Mouse (Mus musculus): Measurements from ENCODE around the gene Dnajc10. TPM values are rescaled to one million over a fixed set of nuclear protein-coding genes. Genes with fewer than 3 reads are reported as not detected.

Gene Dnajc10
- polyA plus RNA-seq, 1 experiment, result 69.5 TPM

DNA sequence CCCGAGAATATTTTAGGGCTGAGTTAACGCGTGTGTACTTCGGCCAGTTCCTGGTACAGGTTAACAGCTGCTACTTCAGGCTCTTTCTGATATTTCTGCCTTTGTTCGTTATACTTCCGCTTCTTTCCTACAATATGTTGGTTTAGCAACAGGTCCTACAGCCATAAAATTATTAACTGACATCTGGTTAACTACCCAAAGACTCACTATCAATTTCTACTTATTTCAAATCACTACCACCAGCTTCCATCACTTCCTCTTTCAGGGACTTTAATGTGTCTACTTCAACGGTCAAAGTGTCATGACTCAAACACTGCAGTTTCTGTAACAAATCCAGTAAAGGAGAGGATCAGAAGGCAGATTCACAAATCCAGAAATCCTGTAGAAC is 418 bp upstream of the Dnajc10 start:
- H3K27me3 ChIP-seq (ENCODE audit: control insufficient read depth, insufficient read depth, low read length, poor library complexity, severe bottlenecking), result no peaks in the 10 kb centered on the region
- TF ChIP-seq POLR2A (IDR thresholded peaks at IDR 0.05; ENCODE audit: insufficient read depth, low read length) (no peak), EP300 (IDR thresholded peaks at IDR 0.05; ENCODE audit: insufficient read depth, low read depth, low read length) (no peak)
- H3K9ac ChIP-seq (ENCODE audit: low read depth, poor library complexity, severe bottlenecking), result peak overlapping the region; percentile 79; the same call in 1 of the 2 replicates
- no peak overlapping the region for H3K27ac ChIP-seq (ENCODE audit: insufficient read depth, low read length)
- no peak overlapping the region for H3K4me3 ChIP-seq (ENCODE audit: low read depth, low read length)
- no peaks in the 10 kb centered on the region for H3K9me3 ChIP-seq (replicated peaks; ENCODE audit: control insufficient read depth, insufficient read depth, low read length, poor library complexity, severe bottlenecking)
- H3K36me3 ChIP-seq (ENCODE audit: control insufficient read depth, insufficient read depth, low read length, poor library complexity, severe bottlenecking), result peaks cover 7% of the 10 kb centered on the region
- no peaks in the 10 kb centered on the region for H3K4me1 ChIP-seq (ENCODE audit: control insufficient read depth, insufficient read depth, low read length)

DNA sequence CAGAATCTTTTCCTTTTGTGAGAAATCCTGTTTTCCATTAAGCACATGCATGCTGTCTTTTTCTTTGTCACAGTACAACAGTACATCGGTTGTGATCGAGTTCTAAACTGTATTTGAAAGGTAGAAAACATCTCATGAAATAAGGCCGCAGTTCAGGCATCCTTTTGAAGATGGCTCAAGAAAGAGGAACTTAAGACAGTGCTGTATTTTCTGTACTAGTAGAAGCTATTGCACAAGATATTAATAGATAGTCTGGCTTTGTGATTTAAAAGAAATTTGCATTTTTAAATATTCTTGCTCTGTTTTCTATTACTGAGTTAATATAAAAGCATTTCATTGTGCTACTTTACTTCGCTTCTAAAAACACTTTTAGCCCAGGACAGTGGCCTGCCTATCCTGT is 7.6 kb downstream of the Dnajc10 start:
- H3K27me3 ChIP-seq (ENCODE audit: control insufficient read depth, insufficient read depth, low read length, poor library complexity, severe bottlenecking), result no peaks in the 10 kb centered on the region
- no peak overlapping the region for H3K9ac ChIP-seq (ENCODE audit: low read depth, poor library complexity, severe bottlenecking)
- H3K4me3 ChIP-seq (ENCODE audit: low read depth, low read length), result no peak overlapping the region
- no peak overlapping the region for H3K27ac ChIP-seq (ENCODE audit: insufficient read depth, low read length)
- no peaks in the 10 kb centered on the region for H3K4me1 ChIP-seq (ENCODE audit: control insufficient read depth, insufficient read depth, low read length)
- peaks cover 6% of the 10 kb centered on the region for H3K36me3 ChIP-seq (ENCODE audit: control insufficient read depth, insufficient read depth, low read length, poor library complexity, severe bottlenecking)
- no peaks in the 10 kb centered on the region for H3K9me3 ChIP-seq (replicated peaks; ENCODE audit: control insufficient read depth, insufficient read depth, low read length, poor library complexity, severe bottlenecking)
- TF ChIP-seq POLR2A (IDR thresholded peaks at IDR 0.05; ENCODE audit: insufficient read depth, low read length) (no peak), CTCF (IDR thresholded peaks at IDR 0.05; ENCODE audit: low read depth, low read length) (no peak), EP300 (IDR thresholded peaks at IDR 0.05; ENCODE audit: insufficient read depth, low read depth, low read length) (no peak)

DNA sequence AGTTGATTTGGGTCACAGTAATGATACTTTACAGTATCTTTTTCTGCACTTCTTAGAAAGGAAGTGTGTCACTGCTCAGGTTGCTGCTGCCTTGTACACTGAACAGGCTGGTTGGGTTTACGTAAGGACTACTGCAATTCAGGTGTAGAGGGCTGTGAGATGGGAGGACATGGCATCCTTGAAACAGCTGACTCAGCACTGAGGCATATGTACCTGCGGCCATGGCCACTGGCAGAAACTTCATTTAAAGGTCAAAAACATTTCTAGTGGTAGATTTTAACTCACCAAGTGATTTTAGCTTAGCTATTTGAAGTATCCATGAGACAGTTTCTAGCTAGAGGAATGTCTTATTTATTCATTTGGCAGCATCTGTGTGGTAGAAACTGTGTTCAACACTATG is 10.5 kb downstream of the Dnajc10 start:
- Histone ChIP-seq H3K36me3 (ENCODE audit: control insufficient read depth, insufficient read depth, low read length, poor library complexity, severe bottlenecking) (peaks cover 5% of the 10 kb centered on the region), H3K27ac (ENCODE audit: insufficient read depth, low read length) (no peak overlapping the region), H3K27me3 (ENCODE audit: control insufficient read depth, insufficient read depth, low read length, poor library complexity, severe bottlenecking) (no peaks in the 10 kb centered on the region), H3K4me3 (ENCODE audit: low read depth, low read length) (no peak overlapping the region), H3K9ac (ENCODE audit: low read depth, poor library complexity, severe bottlenecking) (no peak overlapping the region), H3K4me1 (ENCODE audit: control insufficient read depth, insufficient read depth, low read length) (no peaks in the 10 kb centered on the region), H3K9me3 (replicated peaks; ENCODE audit: control insufficient read depth, insufficient read depth, low read length, poor library complexity, severe bottlenecking) (no peaks in the 10 kb centered on the region)
- TF ChIP-seq POLR2A (IDR thresholded peaks at IDR 0.05; ENCODE audit: insufficient read depth, low read length), result no peak
- TF ChIP-seq CTCF (IDR thresholded peaks at IDR 0.05; ENCODE audit: low read depth, low read length), result no peak
- TF ChIP-seq EP300 (IDR thresholded peaks at IDR 0.05; ENCODE audit: insufficient read depth, low read depth, low read length), result no peak

DNA sequence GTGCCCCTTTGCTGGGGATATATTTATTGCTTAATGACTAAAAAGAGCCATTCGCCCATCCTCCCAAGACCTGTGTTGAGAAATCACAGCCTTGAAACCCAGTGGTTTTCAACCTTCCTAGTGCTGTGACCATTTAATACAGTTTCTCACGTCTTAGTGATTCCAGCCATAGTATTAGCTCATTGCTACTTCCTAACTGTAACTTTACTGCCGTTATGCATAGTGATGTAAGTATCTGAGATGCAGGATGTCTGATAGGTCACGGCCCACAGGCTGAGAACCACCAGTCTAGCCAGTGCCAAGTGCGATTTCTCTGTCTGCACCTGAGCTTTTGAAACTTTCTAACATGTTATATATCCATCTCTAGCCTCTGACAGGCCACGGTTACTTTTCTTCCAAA is 12.0 kb downstream of the Dnajc10 start:
- no peaks in the 10 kb centered on the region for H3K27me3 ChIP-seq (ENCODE audit: control insufficient read depth, insufficient read depth, low read length, poor library complexity, severe bottlenecking)
- no peaks in the 10 kb centered on the region for H3K9me3 ChIP-seq (replicated peaks; ENCODE audit: control insufficient read depth, insufficient read depth, low read length, poor library complexity, severe bottlenecking)
- no peak overlapping the region for H3K9ac ChIP-seq (ENCODE audit: low read depth, poor library complexity, severe bottlenecking)
- no peaks in the 10 kb centered on the region for H3K4me1 ChIP-seq (ENCODE audit: control insufficient read depth, insufficient read depth, low read length)
- H3K36me3 ChIP-seq (ENCODE audit: control insufficient read depth, insufficient read depth, low read length, poor library complexity, severe bottlenecking), result peaks cover 7% of the 10 kb centered on the region
- no peak overlapping the region for H3K27ac ChIP-seq (ENCODE audit: insufficient read depth, low read length)
- TF ChIP-seq EP300 (IDR thresholded peaks at IDR 0.05; ENCODE audit: insufficient read depth, low read depth, low read length), result no peak
- H3K4me3 ChIP-seq (ENCODE audit: low read depth, low read length), result no peak overlapping the region

DNA sequence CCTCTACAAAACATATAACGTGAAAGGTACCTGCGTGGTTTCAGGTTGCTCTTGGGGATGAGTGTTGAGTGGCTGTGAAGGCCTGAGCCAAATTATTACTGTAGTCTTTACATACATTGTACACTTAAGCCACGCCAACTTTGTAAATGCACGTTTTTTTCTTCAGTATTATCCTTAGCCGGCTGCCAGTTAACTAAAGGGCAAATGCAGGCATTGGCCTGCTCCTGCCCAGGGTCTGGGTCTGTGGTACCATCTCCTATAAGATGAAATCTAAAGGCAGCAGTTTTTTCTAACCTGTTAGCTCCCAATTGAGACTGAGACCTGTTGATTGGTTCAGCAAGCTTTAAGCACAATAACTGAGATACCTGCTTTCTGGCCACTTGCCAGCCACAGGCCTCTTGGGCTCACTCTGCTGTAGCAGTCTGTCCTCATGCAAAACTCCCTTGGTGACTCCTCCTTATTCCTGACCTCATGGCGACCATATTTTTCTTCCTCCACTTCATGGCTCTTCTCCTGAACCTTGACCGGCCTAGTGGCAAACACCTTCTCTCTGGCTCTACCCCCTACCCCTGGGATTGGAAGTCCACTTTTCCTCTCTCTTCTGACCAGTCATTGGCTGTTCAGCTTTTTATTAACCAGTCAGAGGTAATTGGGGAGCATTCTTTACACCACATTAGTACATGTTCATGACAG is 13.8 kb downstream of the Dnajc10 start:
- no peak overlapping the region for H3K9ac ChIP-seq (ENCODE audit: low read depth, poor library complexity, severe bottlenecking)
- no peaks in the 10 kb centered on the region for H3K27me3 ChIP-seq (ENCODE audit: control insufficient read depth, insufficient read depth, low read length, poor library complexity, severe bottlenecking)
- no peak overlapping the region for H3K4me3 ChIP-seq (ENCODE audit: low read depth, low read length)
- no peak for TF ChIP-seq EP300 (IDR thresholded peaks at IDR 0.05; ENCODE audit: insufficient read depth, low read depth, low read length)
- no peak overlapping the region for H3K27ac ChIP-seq (ENCODE audit: insufficient read depth, low read length)
- H3K9me3 ChIP-seq (replicated peaks; ENCODE audit: control insufficient read depth, insufficient read depth, low read length, poor library complexity, severe bottlenecking), result no peaks in the 10 kb centered on the region
- H3K4me1 ChIP-seq (ENCODE audit: control insufficient read depth, insufficient read depth, low read length), result no peaks in the 10 kb centered on the region
- peaks cover 9% of the 10 kb centered on the region for H3K36me3 ChIP-seq (ENCODE audit: control insufficient read depth, insufficient read depth, low read length, poor library complexity, severe bottlenecking)

DNA sequence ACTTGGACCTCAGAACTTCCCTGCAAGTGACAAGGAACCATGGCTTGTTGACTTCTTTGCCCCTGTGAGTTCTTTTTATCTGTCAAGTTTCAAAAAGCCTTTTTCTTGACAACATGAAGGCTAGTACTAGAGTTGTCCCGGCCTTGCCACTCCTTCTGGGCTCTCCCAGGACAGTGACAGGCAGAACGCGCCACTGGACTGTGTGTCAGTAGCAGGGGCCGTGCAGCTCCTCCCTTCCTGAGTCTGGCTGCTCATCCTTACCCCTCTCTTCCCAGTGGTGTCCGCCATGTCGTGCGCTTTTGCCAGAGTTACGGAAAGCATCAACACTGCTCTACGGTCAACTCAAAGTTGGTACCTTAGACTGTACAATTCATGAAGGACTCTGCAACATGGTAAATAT is 25.3 kb downstream of the Dnajc10 start:
- Histone ChIP-seq H3K27ac (ENCODE audit: insufficient read depth, low read length) (no peak overlapping the region), H3K27me3 (ENCODE audit: control insufficient read depth, insufficient read depth, low read length, poor library complexity, severe bottlenecking) (no peaks in the 10 kb centered on the region), H3K36me3 (ENCODE audit: control insufficient read depth, insufficient read depth, low read length, poor library complexity, severe bottlenecking) (peaks cover 29% of the 10 kb centered on the region), H3K4me1 (ENCODE audit: control insufficient read depth, insufficient read depth, low read length) (no peaks in the 10 kb centered on the region), H3K9me3 (replicated peaks; ENCODE audit: control insufficient read depth, insufficient read depth, low read length, poor library complexity, severe bottlenecking) (no peaks in the 10 kb centered on the region), H3K4me3 (ENCODE audit: low read depth, low read length) (no peak overlapping the region), H3K9ac (ENCODE audit: low read depth, poor library complexity, severe bottlenecking) (no peak overlapping the region)
- no peak for TF ChIP-seq POLR2A (IDR thresholded peaks at IDR 0.05; ENCODE audit: insufficient read depth, low read length)
- TF ChIP-seq EP300 (IDR thresholded peaks at IDR 0.05; ENCODE audit: insufficient read depth, low read depth, low read length), result no peak
- no peak for TF ChIP-seq CTCF (IDR thresholded peaks at IDR 0.05; ENCODE audit: low read depth, low read length)
